Mouse (Mus musculus): Measurements from ENCODE around the gene Olfr1206.

Olfr1206 gene

DNA sequence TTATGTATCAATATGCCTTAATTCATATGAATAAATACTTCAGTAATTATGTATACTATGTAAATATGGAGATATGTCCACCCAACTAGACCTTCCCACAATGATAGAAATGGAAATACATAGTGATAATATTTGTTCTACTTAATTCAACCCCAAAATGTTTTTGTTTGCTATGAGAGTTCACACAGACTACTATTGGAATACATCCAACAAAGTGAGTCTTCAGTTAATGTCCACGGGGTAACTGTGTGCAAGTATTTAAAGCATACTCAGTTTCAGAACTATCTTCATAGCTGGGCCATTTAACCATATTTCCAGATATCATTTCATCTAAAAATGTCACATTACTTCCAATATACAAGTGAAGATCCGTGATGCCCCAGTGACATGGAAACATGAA, at the start of gene Olfr1206:
Gene Olfr1206 (plus strand): TSS at position 301 of the 400 bp plus-strand sequence.
- DNase-seq (ENCODE audit: low read depth, low spot score), result no peak

- no peak for DNase-seq (ENCODE audit: low read depth, low spot score)
Observed at GRCm38 (mm10) chr2:88814196-88814595, 48.8 kb upstream of the Olfr1206 start, which contains the start of gene Olfr1202. TSS of gene Olfr1202 (plus strand) at chr2:88814496.

DNA sequence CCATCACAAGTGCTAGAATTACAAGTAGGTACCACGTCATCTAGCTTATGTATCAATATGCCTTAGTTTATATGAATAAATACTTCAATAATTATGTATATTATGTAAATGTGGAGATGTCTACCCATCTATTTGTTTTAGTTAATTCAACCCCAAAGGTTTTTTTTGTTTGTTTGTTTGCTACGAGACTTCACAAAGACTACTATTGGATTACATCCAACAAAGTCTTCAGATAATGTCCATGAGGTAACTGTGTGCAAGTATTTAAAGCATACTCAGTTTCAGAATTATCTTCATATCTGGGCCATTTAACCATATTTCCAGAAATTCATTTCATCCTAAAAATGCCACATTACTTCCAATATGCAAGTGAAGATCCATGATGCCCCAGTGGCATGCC, 33.6 kb upstream of the Olfr1206 start, which contains the start of gene Olfr1205:
Gene Olfr1205 (plus strand): TSS at position 301 of the 400 bp plus-strand sequence.
- no peak for DNase-seq (ENCODE audit: low read depth, low spot score)

- no peak for DNase-seq (ENCODE audit: low read depth, low spot score)
Observed at GRCm38 (mm10) chr2:88838477-88838876, 24.6 kb upstream of the Olfr1206 start.

GRCm38 (mm10) chr2:88848992-88849391, 14.0 kb upstream of the Olfr1206 start, which contains the start of gene Olfr1204:
TSS of gene Olfr1204 (plus strand) at chr2:88849292.
- DNase-seq (ENCODE audit: low read depth, low spot score), result no peak

- DNase-seq (ENCODE audit: low read depth, low spot score), result no peak
Observed at GRCm38 (mm10) chr2:88902211-88902610, 39.2 kb downstream of the Olfr1206 start, which contains the start of gene Olfr1208. TSS of gene Olfr1208 (minus strand) at chr2:88902311.

- DNase-seq (ENCODE audit: low read depth, low spot score), result no peak
Observed at GRCm38 (mm10) chr2:88915057-88915456, 52.0 kb downstream of the Olfr1206 start, which contains the start of gene Olfr1209. TSS of gene Olfr1209 (minus strand) at chr2:88915157.

Measured in retina, adult 2 months (tissue).